Mouse (Mus musculus) CH12.LX (cell line): ENCODE data around the gene Trappc3. TPM values are rescaled to one million over a fixed set of nuclear protein-coding genes. Genes with fewer than 3 reads are reported as not detected.

Experiments used
- DNase-seq: peaks from one replicate; pipeline ENCODE4 v3.0.0-alpha.2; 2013; ENCODE audit errors: extremely low read depth
- H3K27ac ChIP-seq: 2 replicates; pipeline ENCODE4 v1.5.1; 2012; ENCODE audit warnings: low read depth, mild to moderate bottlenecking, control low read depth, moderate library complexity; ENCODE audit not compliant: insufficient read depth
- H3K27me3 ChIP-seq: replicated peaks from 2 replicates; pipeline ENCODE3; 2012; ENCODE audit warnings: inconsistent platforms
- H3K36me3 ChIP-seq, 2 experiments: replicated peaks in 1 of 2; 2 replicates each; pipeline versions ENCODE3 to v1.6.1; 2012; ENCODE audit warnings: inconsistent platforms in 1 of 2, low read length in 1 of 2, mild to moderate bottlenecking in 1 of 2, mixed read lengths in 1 of 2, moderate library complexity in 1 of 2; ENCODE audit not compliant: control insufficient read depth in 1 of 2, insufficient read depth in 1 of 2
- H3K4me1 ChIP-seq, 2 experiments: 2 replicates each; pipeline ENCODE4 v1.6.1; 2012; ENCODE audit warnings: inconsistent platforms in 1 of 2, moderate library complexity in 1 of 2; ENCODE audit not compliant: insufficient read depth in 2 of 2, control insufficient read depth in 1 of 2
- H3K4me2 ChIP-seq: 2 replicates; pipeline ENCODE4 v1.6.1; 2012; ENCODE audit warnings: low read depth, mild to moderate bottlenecking, control low read depth; ENCODE audit not compliant: poor library complexity, insufficient read depth, severe bottlenecking
- H3K4me3 ChIP-seq, 3 experiments: fragments of 150-350 bp in 1 of 3; sonication (generic) in 1 of 3; replicated peaks in 1 of 3; 2 replicates each; pipeline versions ENCODE3 to v1.5.1; 2011 to 2012; ENCODE audit warnings: low read depth in 2 of 3, low read length in 2 of 3, mild to moderate bottlenecking in 2 of 3, moderate library complexity in 2 of 3, control low read depth in 1 of 3, improper control_type of control experiment in 1 of 3, inconsistent platforms in 1 of 3, mixed read lengths in 1 of 3; ENCODE audit not compliant: poor library complexity in 1 of 3
- H3K79me2 ChIP-seq: replicated peaks from 2 replicates; pipeline ENCODE4 v1.6.1; 2012; ENCODE audit warnings: mild to moderate bottlenecking, moderate library complexity; ENCODE audit not compliant: control insufficient read depth, poor library complexity, insufficient read depth, severe bottlenecking; ENCODE audit errors: extremely low read depth
- H3K9ac ChIP-seq: 2 replicates; pipeline ENCODE4 v1.6.1; 2012; ENCODE audit warnings: low read depth, mild to moderate bottlenecking, control low read depth, moderate library complexity; ENCODE audit not compliant: insufficient read depth
- H3K9me3 ChIP-seq: replicated peaks from 2 replicates; pipeline ENCODE3; 2012; ENCODE audit warnings: low read length, inconsistent platforms, mixed read lengths
- CHD1 ChIP-seq: IDR thresholded peaks from 2 replicates; pipeline ENCODE4 v1.6.1; 2012; ENCODE audit warnings: low read depth, low read length, improper control_type of control experiment, inconsistent platforms
- CTCF ChIP-seq, 2 experiments: IDR thresholded peaks in 1 of 2; conservative IDR thresholded peaks in 1 of 2; 2 replicates each; pipeline ENCODE4 v1.5.1; 2011 to 2012; ENCODE audit warnings: low read depth in 2 of 2, low read length in 2 of 2, improper control_type of control experiment in 1 of 2, inconsistent platforms in 1 of 2, mild to moderate bottlenecking in 1 of 2, moderate library complexity in 1 of 2
- E2F4 ChIP-seq: IDR thresholded peaks from 2 replicates; pipeline ENCODE4 v1.6.1; 2011; ENCODE audit warnings: low read depth, low read length, improper control_type of control experiment; ENCODE audit not compliant: insufficient replicate concordance
- HCFC1 ChIP-seq: IDR thresholded peaks from 2 replicates; pipeline ENCODE4 v1.6.1; 2012; ENCODE audit warnings: low read depth, mild to moderate bottlenecking, inconsistent platforms, low read length, improper control_type of control experiment
- JUN ChIP-seq: IDR thresholded peaks from 2 replicates; pipeline ENCODE4 v1.6.1; 2011; ENCODE audit warnings: low read depth, mild to moderate bottlenecking, low read length, improper control_type of control experiment, moderate library complexity; ENCODE audit not compliant: insufficient read depth
- MAX ChIP-seq: IDR thresholded peaks from 2 replicates; pipeline ENCODE4 v1.6.1; 2011; ENCODE audit warnings: low read length, improper control_type of control experiment
- MAZ ChIP-seq: IDR thresholded peaks from 2 replicates; pipeline ENCODE4 v1.6.1; 2012; ENCODE audit warnings: low read depth, mild to moderate bottlenecking, inconsistent platforms, low read length, improper control_type of control experiment, moderate library complexity
- MEF2A ChIP-seq: IDR thresholded peaks from 2 replicates; pipeline ENCODE4 v1.6.1; 2014; ENCODE audit warnings: low read depth, mild to moderate bottlenecking, inconsistent platforms, low read length, improper control_type of control experiment, borderline replicate concordance
- MXI1 ChIP-seq: IDR thresholded peaks from 2 replicates; pipeline ENCODE4 v1.6.1; 2011; ENCODE audit warnings: mild to moderate bottlenecking, low read depth, low read length, improper control_type of control experiment
- NRF1 ChIP-seq: IDR thresholded peaks from 2 replicates; pipeline ENCODE4 v1.6.1; 2014; ENCODE audit warnings: low read depth, mild to moderate bottlenecking, inconsistent platforms, low read length, improper control_type of control experiment, moderate library complexity
- PAX5 ChIP-seq: IDR thresholded peaks from 2 replicates; pipeline ENCODE4 v1.6.1; 2012; ENCODE audit warnings: low read length, inconsistent platforms, mixed read lengths
- POLR2AphosphoS2 ChIP-seq: IDR thresholded peaks from 2 replicates; pipeline ENCODE4 v1.6.1; 2011; ENCODE audit warnings: low read depth, low read length, improper control_type of control experiment
- RCOR1 ChIP-seq: conservative IDR thresholded peaks from 2 replicates; pipeline ENCODE4 v1.6.1; 2012; ENCODE audit warnings: low read depth, mild to moderate bottlenecking, inconsistent platforms, low read length, improper control_type of control experiment
- SMC3 ChIP-seq: IDR thresholded peaks from 2 replicates; pipeline ENCODE4 v1.6.1; 2011; ENCODE audit warnings: low read depth, low read length, improper control_type of control experiment
- TCF12 ChIP-seq: IDR thresholded peaks from 2 replicates; pipeline ENCODE4 v1.6.1; 2014; ENCODE audit warnings: low read depth, mild to moderate bottlenecking, inconsistent platforms, low read length, improper control_type of control experiment
- UBTF ChIP-seq: IDR thresholded peaks from 2 replicates; pipeline ENCODE4 v1.6.1; 2012; ENCODE audit warnings: low read depth, mild to moderate bottlenecking, inconsistent platforms, low read length, improper control_type of control experiment, moderate library complexity
- USF2 ChIP-seq: conservative IDR thresholded peaks from 2 replicates; pipeline ENCODE4 v1.6.1; 2011; ENCODE audit warnings: low read depth, low read length, improper control_type of control experiment
- ZC3H11A ChIP-seq: IDR thresholded peaks from 2 replicates; pipeline ENCODE4 v1.6.1; 2012; ENCODE audit warnings: low read depth, mild to moderate bottlenecking, inconsistent platforms, low read length, improper control_type of control experiment
- dilution Hi-C: fragments of 300-500 bp; cut with MboI; formaldehyde crosslinking; loops from 2 replicates; pipeline ENCODE4 v1.14.3; 2020; ENCODE audit warnings: low sequenced_read_pairs; ENCODE audit not compliant: extremely low pct_unique_long_range_greater_than_20kb, extremely low pct_ligation_motif_present
- in situ Hi-C: fragments of 300-500 bp; cut with MboI; formaldehyde crosslinking; loops from 3 replicates; pipeline ENCODE4 v1.14.3; 2019; ENCODE audit warnings: low sequenced_read_pairs, low pct_ligation_motif_present, low pct_unique_long_range_greater_than_20kb, mixed read lengths
- polyA plus RNA-seq: library from polyadenylated mRNA; unstranded; fragments of >175 nt; gene quantifications from 2 replicates; pipeline ENCODE4 v1.2.1, GENCODE M21; 2012; ENCODE audit warnings: low read depth; ENCODE audit not compliant: insufficient read length
- total RNA-seq, 2 experiments: library from RNA; depleted of rRNA; stranded (reverse); fragments of 300-350 nt in 1 of 2; fragments of >200 nt in 1 of 2; gene quantifications; 2 replicates each; pipeline ENCODE4 v1.2.3; 2012 to 2014

The Trappc3 gene
- total and polyA plus RNA-seq, 3 experiments = 72.7 to 94.8 (median 74.1) TPM

GRCm38 (mm10) chr4:126234496-126235175, 27.5 kb upstream of the Trappc3 start:
- in situ Hi-C loops = no loop called here
- TF ChIP-seq E2F4 (no peak), TCF12 (no peak), RCOR1 (no peak), MAX (no peak), JUN (no peak), CHD1 (no peak), CTCF (conservative IDR thresholded peaks at IDR 0.05 in 1 of 2, IDR thresholded peaks at IDR 0.05 in 1 of 2; ENCODE audit: low read depth in 2 of 2, low read length in 2 of 2) (no peak), HCFC1 (no peak), UBTF (no peak), MXI1 (no peak), ZC3H11A (no peak), USF2 (no peak), SMC3 (no peak), MEF2A (no peak), PAX5 (no peak), POLR2AphosphoS2 (no peak)
- DNase-seq = no peak
- H3K4me2 ChIP-seq = no peak overlapping the region
- H3K79me2 ChIP-seq = no peaks in the 10 kb centered on the region
- peaks cover 13 to 79% of the 10 kb centered on the region in 2 experiments for H3K4me1 ChIP-seq
- no peak overlapping the region for H3K4me3 ChIP-seq
- H3K27ac ChIP-seq = no peak overlapping the region
- H3K9ac ChIP-seq = no peak overlapping the region
- no peaks in the 10 kb centered on the region for H3K9me3 ChIP-seq
- peaks cover 64 to 97% of the 10 kb centered on the region in 2 experiments for H3K36me3 ChIP-seq
- dilution Hi-C loops = no loop called here
- H3K27me3 ChIP-seq = no peaks in the 10 kb centered on the region

DNA sequence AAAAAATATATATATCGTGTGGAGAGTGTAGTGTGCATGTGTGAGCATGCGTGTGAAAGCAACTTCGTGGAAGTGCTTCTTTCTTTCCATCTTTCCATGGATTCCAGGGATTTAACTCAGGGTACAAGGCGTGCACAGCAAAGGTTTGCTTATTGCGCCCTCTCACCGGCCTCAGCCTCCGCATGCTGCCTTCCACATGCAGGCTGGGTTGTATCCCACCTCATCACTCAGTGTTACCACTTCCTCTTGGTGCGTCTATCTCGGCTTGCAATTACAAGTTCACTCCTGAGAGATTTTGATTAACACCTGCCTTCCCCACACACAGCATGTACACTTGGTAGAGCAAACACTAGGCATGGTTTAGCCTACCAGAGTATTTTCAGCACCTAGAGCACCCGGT, 26.9 kb upstream of the Trappc3 start:
- no peaks in the 10 kb centered on the region for H3K9me3 ChIP-seq
- dilution Hi-C loops = no loop called here
- no peak overlapping the region for H3K9ac ChIP-seq
- TF ChIP-seq NRF1 (no peak), MAZ (no peak), MXI1 (no peak), MEF2A (no peak)
- H3K4me1 ChIP-seq = peaks cover 8 to 73% of the 10 kb centered on the region in 2 experiments
- no peak overlapping the region for H3K4me2 ChIP-seq
- no peaks in the 10 kb centered on the region for H3K79me2 ChIP-seq
- H3K27me3 ChIP-seq = no peaks in the 10 kb centered on the region
- no peak overlapping the region for H3K27ac ChIP-seq
- no peak for DNase-seq
- peaks cover 69 to 97% of the 10 kb centered on the region in 2 experiments for H3K36me3 ChIP-seq
- in situ Hi-C loops = no loop called here
- no peak overlapping the region for H3K4me3 ChIP-seq
